Mouse (Mus musculus): ENCODE data around the gene Gm20422.

Gene Gm20422

GRCm38 (mm10) chr8:69774503-69775148 lies at the start of gene Gm20422:
TSS of gene Gm20422 (minus strand) at chr8:69774886.
- peak; percentile 100 for DNase-seq (ENCODE audit: low read depth, low spot score)

GRCm38 (mm10) chr8:69822386-69823191 lies 47.9 kb upstream of the Gm20422 start, which contains the start of gene Lpar2:
TSS of gene Lpar2 (plus strand) at chr8:69822429.
- DNase-seq (ENCODE audit: low read depth, low spot score): peak; percentile 43

DNA sequence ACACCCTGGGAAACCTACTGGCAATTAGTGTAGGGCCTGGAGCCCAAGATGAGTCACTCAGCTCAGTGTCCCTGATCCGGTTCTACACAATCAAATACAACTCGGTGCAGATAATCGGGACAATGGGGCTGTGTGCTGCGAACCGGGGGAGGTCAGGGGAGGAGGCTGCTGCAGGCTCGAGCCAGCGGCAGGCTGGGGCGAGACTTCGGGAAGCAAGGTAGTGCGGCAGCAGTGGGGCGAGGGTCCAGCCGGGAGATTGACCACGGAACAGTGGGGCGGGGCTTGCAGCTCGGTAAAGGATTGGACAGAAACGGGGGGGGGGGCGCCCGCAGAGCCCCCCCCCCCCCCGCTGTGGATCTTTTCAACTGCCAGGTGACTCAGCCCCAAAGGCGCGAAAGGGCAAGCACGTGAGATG lies 47.3 kb upstream of the Gm20422 start:
- peak; percentile 64 for DNase-seq (ENCODE audit: low read depth, low spot score)

- no peak for DNase-seq (ENCODE audit: low read depth, low spot score)
These were observed 45.8 kb upstream of the Gm20422 start for GRCm38 (mm10) chr8:69820466-69820865.

GRCm38 (mm10) chr8:69815396-69815795 lies 40.7 kb upstream of the Gm20422 start:
- no peak for DNase-seq (ENCODE audit: low read depth, low spot score)

- DNase-seq (ENCODE audit: low read depth, low spot score): no peak
These were observed 40.2 kb upstream of the Gm20422 start for GRCm38 (mm10) chr8:69814881-69815280.

DNA sequence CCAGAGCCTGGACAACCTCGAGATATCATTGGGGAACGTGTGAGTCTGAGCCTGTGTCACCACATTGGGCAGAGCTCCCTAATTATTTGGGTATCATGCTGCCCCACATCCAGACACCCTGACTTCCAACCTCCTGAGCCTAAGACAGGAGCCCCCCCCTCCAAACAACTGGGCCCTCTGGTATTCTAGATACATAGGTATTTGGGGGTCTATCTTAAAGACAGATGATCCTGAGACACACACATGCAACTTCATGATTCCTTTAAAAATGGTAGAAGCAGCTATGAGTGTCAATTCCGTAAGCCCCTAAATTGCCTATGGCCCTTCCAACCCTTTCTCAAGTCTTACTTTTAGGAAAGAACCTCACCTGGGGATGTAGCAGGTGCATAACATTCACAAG lies 35.1 kb upstream of the Gm20422 start:
- no peak for DNase-seq (ENCODE audit: low read depth, low spot score)

- peak; percentile 56 for DNase-seq (ENCODE audit: low read depth, low spot score)
These were observed 34.2 kb upstream of the Gm20422 start for GRCm38 (mm10) chr8:69808864-69809403.

GRCm38 (mm10) chr8:69808094-69808863 lies 33.6 kb upstream of the Gm20422 start, which contains the start of gene Gmip:
TSS of gene Gmip (plus strand) at chr8:69808679.
- peak; percentile 88 for DNase-seq (ENCODE audit: low read depth, low spot score)

GRCm38 (mm10) chr8:69807236-69807635 lies 32.5 kb upstream of the Gm20422 start:
- no peak for DNase-seq (ENCODE audit: low read depth, low spot score)

DNA sequence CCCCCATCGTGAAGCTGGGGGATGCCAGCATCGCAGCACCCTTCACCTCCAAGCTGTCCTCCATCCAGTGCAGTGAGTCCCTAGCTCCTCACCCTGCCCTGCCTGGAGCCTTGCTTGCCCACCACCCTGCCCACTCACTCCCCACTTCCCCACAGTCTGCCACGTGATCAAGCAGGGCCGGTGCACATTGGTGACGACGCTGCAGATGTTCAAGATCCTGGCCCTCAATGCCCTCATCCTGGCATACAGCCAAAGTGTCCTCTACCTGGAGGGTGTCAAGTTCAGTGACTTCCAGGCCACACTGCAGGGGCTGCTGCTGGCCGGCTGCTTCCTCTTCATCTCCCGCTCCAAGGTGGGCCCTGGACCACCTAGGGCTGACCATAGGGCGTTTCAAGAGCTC lies 30.8 kb upstream of the Gm20422 start:
- DNase-seq (ENCODE audit: low read depth, low spot score): no peak

GRCm38 (mm10) chr8:69805086-69805485 lies 30.4 kb upstream of the Gm20422 start:
- DNase-seq (ENCODE audit: low read depth, low spot score): no peak

DNA sequence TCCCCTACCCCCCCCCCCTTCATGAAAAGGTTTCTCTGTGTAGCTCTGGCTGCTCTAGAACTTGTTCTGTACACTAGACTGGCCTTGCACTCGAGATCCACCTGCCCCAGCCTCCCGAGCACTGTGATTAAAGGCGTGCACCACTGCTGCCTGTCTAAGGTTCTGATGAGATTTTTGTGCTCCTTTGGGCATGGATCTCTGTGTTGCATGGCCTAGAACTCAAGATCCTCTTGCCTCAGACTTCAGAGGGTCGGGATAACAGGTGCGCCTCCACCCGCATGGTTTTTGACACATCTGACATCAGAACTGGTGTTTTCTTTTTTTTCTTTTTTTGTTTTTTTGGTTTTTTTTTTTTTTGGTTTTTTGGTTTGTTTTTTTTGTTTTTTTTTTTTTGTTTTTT lies 29.9 kb upstream of the Gm20422 start:
- no peak for DNase-seq (ENCODE audit: low read depth, low spot score)

DNA sequence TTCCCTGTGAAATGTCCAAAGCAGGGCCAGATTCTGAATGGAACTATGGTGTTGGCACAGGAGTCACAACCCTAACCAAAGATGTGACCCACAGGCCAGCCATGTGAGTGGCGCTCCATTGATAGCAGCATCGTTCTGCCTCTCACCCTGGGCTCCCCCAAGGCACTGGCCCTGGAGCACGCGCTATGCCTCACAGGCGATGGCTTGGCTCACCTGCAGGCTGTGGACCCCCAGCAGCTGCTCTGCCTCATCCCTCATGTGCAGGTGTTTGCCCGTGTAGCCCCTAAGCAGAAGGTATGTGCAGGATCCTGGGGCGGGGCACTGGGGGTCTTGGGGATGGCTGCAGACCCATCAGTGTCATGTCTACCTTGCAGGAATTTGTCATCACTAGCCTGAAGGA lies 28.7 kb upstream of the Gm20422 start:
- DNase-seq (ENCODE audit: low read depth, low spot score): no peak

DNA sequence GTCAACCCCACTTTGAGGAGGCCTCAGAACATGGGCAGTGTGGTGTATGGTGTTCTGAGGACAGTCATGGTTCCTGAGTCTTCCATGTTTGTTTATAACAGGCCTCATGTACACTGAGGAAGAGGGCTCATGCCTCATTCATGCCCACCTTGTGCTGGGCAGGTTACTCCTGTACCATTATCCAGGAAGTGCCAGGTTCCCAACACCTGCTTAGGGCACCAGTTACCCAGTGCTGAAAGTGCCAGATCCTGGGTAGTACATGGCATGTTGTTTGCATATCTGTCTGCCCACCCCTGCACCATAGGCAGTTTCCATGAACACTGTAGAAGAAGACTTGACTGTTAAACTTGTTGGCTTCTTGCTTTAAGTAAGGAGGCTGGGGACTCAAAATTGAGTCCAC lies 27.5 kb upstream of the Gm20422 start:
- DNase-seq (ENCODE audit: low read depth, low spot score): no peak

DNA sequence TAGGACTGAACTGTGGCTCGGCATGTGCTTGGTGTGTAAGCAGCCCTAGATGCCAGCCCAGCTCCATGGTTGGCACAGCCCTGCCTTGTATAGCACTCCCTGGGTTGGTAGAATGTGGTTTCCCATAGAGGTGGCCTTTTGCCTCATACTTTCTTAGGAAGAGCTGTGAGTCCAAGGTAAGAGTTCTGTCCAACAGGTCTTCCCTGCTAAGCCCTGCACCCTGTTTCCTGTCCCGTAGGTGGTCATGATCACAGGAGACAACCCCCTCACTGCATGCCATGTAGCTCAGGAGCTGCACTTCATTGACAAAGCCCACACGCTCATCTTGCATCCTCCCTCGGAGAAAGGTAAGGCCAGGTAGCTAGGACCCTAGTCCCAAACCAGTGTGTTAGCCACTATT lies 27.1 kb upstream of the Gm20422 start:
- no peak for DNase-seq (ENCODE audit: low read depth, low spot score)

- no peak for DNase-seq (ENCODE audit: low read depth, low spot score)
These were observed 25.3 kb upstream of the Gm20422 start for GRCm38 (mm10) chr8:69799946-69800345.

GRCm38 (mm10) chr8:69799261-69799660 lies 24.6 kb upstream of the Gm20422 start:
- no peak for DNase-seq (ENCODE audit: low read depth, low spot score)

DNA sequence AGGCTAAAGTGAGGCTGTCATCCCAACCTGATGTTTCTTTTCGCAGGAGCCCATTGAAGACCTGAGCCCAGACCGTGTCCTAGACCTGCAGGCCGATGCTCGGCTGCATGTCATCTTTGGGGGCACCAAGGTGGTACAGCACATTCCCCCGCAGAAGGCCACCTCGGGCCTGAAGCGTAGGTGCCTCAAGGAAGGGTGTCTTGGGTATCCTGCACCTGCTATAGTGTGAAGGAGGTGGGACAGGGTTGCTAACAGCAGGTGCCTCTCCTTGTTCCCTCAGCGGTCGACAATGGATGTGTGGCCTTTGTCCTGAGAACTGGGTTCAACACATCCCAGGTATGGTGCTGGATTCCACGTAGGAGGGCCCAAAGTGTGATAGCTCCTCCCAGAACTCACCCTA lies 23.0 kb upstream of the Gm20422 start:
- DNase-seq (ENCODE audit: low read depth, low spot score): no peak

DNA sequence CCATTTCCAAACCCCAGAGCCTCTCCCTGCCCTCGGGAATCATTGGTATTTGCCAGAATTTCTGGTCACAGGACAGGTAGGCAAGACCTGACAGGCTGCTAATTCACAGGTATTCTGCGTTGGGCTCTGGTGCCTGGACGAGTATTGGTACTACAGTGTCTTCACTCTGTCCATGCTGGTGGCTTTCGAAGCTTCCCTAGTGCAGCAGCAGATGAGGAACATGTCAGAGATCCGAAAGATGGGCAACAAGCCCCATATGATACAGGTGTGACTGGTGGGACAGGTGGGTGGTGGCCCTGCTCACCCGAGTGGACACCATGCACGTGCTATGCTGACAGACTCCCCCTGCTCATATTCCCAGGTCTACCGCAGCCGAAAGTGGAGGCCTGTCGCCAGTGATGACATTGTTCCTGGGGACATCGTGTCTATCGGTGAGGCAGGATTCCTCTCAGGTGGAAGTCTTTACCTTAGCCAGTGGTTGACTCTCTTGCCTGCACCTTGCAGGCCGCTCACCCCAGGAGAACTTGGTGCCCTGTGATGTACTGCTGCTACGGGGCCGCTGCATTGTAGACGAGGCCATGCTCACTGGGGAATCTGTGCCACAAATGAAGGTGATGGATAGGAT lies 22.1 kb upstream of the Gm20422 start:
- no peak for DNase-seq (ENCODE audit: low read depth, low spot score)

- DNase-seq (ENCODE audit: low read depth, low spot score): no peak
These were observed 20.2 kb upstream of the Gm20422 start for GRCm38 (mm10) chr8:69794901-69795300.
